Mouse (Mus musculus): Measurements from ENCODE around the gene Gtpbp2. TPM values are rescaled to one million over a fixed set of nuclear protein-coding genes. Genes with fewer than 3 reads are reported as not detected.

Gene Gtpbp2
- polyA plus RNA-seq (2014; fragmentation: Illumina TruSeq; extraction: RNeasy Lipid Tissue Mini Kit (QIAGEN cat#74804); ENCODE audit: low read depth, low replicate concordance) = 87.3 TPM

DNA sequence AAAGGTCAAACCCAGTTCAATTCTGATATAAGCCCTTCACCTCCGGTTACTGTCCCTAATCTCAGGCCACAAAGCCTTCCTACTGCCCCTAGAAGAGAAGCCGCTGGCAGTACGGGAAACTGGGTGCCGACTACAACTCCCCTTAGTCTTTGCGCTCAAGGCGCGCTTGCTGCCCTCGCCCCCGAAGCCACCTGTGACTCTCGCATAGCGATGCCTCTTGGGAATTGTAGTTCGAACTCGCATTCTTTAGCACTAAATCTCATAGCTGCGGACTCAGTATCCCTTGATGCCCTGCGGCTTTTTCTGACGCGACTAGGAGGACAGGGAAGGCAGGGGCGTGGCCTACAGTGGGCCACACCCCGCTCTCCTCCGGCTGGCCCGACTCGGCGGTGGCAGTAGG is at the start of gene Gtpbp2:
Gtpbp2 (plus strand) TSS at position 347 of the 400 bp plus-strand sequence.

DNA sequence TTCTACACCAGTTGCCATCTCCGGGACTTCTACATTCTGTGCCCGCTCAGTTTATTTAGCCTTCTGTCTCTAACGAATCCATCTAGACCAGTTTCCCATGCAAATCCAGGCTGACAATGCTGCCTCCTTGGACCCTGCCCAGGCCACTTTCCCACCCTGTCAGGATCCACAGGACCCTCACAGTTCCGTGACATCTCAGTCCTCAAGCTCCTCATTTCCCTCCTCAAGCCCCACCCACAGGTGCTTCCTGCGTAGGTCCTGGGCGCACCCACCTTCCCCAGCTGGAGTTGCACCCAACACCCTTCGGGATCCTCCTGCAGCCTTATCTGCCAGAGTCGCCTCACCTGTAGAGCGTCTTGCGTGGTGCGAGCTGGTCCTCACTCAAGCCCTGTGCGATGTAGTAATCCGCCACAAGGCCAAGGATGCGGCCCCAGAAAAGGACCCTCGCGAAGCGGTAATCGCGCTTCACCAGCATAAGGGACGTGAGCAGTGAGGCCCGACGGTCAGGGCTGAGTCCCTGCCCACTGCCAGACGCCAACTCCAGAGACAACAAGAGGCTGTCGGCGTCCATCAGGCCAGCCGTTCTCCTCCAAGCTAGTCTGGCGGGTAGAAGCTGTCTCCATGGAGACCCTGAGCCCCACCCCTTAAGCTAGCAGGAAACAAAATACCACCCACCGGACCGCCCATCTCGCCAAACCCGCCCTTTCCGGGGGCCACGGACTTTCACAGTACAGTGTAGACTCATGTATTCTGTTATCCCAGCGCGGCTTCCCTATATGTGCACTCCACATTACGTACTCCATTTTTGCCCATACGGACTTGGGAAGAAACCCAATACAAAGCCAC is 17.0 kb upstream of the Gtpbp2 start, which contains the start of gene Rsph9:
Rsph9 (minus strand) TSS at position 639 of the 846 bp plus-strand sequence.

DNA sequence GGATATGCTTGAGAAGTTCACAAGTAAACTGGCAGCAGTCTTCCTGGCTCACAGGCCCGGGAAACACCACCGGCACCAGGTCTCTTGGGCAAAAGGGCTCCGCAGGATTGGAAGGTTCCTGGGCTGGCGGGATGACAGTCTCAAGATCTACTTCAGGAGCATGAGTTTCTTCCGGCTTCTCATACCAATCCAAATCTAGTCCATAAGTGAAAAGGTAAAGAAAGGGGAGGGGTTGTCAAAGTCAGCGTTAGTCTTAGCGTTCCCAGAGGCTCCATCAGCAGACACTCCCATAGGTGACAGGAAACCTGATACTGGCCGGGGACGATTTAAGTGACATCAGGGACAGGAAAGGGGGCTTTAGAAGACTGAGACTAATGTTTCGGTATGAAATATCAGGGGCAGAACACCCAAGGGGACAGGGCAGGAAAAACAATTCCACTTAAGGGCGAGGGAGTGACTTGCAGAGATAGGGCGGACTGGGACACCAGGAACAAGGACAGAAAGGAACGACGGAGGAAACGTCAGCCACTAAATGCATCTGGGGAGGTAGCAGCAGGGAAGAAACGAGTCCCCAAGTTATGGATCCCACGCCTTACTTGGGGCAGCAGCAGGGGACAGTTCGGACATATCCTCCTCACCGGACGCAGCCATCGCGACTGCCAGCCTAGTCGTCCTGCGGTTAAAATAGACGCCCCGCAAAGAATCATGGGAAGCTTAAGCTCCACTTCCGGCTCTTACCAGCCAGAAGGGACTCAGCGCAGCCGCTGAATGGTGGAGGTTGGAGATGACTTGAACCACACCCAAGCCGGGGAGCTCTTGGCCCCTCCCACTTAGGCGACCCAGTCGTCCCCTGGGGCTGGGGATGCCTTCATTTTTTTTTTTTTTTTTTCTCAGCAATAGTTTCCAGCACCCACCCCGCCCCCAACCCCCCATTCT is 7.7 kb upstream of the Gtpbp2 start, which contains the start of gene Mad2l1bp:
Mad2l1bp (minus strand) TSS at position 707 of the 936 bp plus-strand sequence.

DNA sequence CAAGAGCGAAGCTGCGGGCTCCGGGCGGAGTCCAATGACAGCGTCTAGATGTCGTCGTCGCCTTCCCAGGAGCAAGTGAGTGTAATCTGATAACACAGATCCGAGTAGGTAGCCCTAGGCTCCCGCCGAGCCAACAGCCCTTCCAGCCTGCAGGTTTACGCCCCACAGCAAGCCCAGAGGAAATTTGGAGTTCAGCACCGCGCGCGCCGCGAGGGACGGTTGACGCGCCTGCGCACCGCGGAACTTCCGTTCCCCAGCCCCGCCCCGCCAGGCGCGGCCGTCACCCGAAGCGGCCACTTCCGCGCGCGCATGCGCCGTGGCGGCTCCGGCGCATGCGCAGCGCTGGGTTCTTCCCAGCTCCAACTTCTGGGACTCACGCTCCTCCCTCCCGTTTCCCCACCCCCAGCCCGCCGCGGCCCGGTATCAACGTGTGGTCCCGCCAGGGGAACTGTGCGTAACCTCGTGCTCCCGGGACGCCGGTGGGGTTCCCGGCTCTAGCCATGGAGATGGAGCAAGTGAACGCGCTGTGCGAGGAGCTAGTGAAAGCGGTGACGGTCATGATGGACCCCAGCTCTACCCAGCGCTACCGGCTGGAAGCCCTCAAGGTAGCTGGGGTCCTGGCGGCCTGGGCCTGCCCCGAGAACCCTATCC is 41.7 kb downstream of the Gtpbp2 start, which contains the start of the genes Polh and Xpo5:
Polh (minus strand) TSS at position 225 of the 651 bp plus-strand sequence.
Xpo5 (plus strand) TSS at position 362 of the 651 bp plus-strand sequence.

Other genes with a start within 250 kb of the Gtpbp2 start
- gene Vegfa, start 128.7 kb upstream of the Gtpbp2 start, polyA plus RNA-seq (2014; fragmentation: Illumina TruSeq; extraction: RNeasy Lipid Tissue Mini Kit (QIAGEN cat#74804); ENCODE audit: low read depth, low replicate concordance) = 517 TPM
- gene Mrps18a, start 50.0 kb upstream of the Gtpbp2 start, polyA plus RNA-seq (2014; fragmentation: Illumina TruSeq; extraction: RNeasy Lipid Tissue Mini Kit (QIAGEN cat#74804); ENCODE audit: low read depth, low replicate concordance) = 127 TPM
- 0.68 TPM for gene Rsph9, start 16.8 kb upstream of the Gtpbp2 start, polyA plus RNA-seq (2014; fragmentation: Illumina TruSeq; extraction: RNeasy Lipid Tissue Mini Kit (QIAGEN cat#74804); ENCODE audit: low read depth, low replicate concordance)
- 20.1 TPM for gene Mad2l1bp, start 7.5 kb upstream of the Gtpbp2 start, polyA plus RNA-seq (2014; fragmentation: Illumina TruSeq; extraction: RNeasy Lipid Tissue Mini Kit (QIAGEN cat#74804); ENCODE audit: low read depth, low replicate concordance)
- gene Polh, start 41.6 kb downstream of the Gtpbp2 start, polyA plus RNA-seq (2014; fragmentation: Illumina TruSeq; extraction: RNeasy Lipid Tissue Mini Kit (QIAGEN cat#74804); ENCODE audit: low read depth, low replicate concordance) = 5.9 TPM
- gene Xpo5, start 41.8 kb downstream of the Gtpbp2 start, polyA plus RNA-seq (2014; fragmentation: Illumina TruSeq; extraction: RNeasy Lipid Tissue Mini Kit (QIAGEN cat#74804); ENCODE audit: low read depth, low replicate concordance) = 19.4 TPM
- gene Polr1c, start 87.0 kb downstream of the Gtpbp2 start, polyA plus RNA-seq (2014; fragmentation: Illumina TruSeq; extraction: RNeasy Lipid Tissue Mini Kit (QIAGEN cat#74804); ENCODE audit: low read depth, low replicate concordance) = 19.8 TPM
- 59.4 TPM for gene Yipf3, start 87.0 kb downstream of the Gtpbp2 start, polyA plus RNA-seq (2014; fragmentation: Illumina TruSeq; extraction: RNeasy Lipid Tissue Mini Kit (QIAGEN cat#74804); ENCODE audit: low read depth, low replicate concordance)
- not detected for gene Lrrc73, start 92.5 kb downstream of the Gtpbp2 start, polyA plus RNA-seq (2014; fragmentation: Illumina TruSeq; extraction: RNeasy Lipid Tissue Mini Kit (QIAGEN cat#74804); ENCODE audit: low read depth, low replicate concordance)
- 31.8 TPM for gene Tjap1, start 122.0 kb downstream of the Gtpbp2 start, polyA plus RNA-seq (2014; fragmentation: Illumina TruSeq; extraction: RNeasy Lipid Tissue Mini Kit (QIAGEN cat#74804); ENCODE audit: low read depth, low replicate concordance)
- not detected for gene Dlk2, start 136.4 kb downstream of the Gtpbp2 start, polyA plus RNA-seq (2014; fragmentation: Illumina TruSeq; extraction: RNeasy Lipid Tissue Mini Kit (QIAGEN cat#74804); ENCODE audit: low read depth, low replicate concordance)
- gene Abcc10, start 167.3 kb downstream of the Gtpbp2 start, polyA plus RNA-seq (2014; fragmentation: Illumina TruSeq; extraction: RNeasy Lipid Tissue Mini Kit (QIAGEN cat#74804); ENCODE audit: low read depth, low replicate concordance) = 4.1 TPM
- 12.4 TPM for gene Zfp318, start 222.7 kb downstream of the Gtpbp2 start, polyA plus RNA-seq (2014; fragmentation: Illumina TruSeq; extraction: RNeasy Lipid Tissue Mini Kit (QIAGEN cat#74804); ENCODE audit: low read depth, low replicate concordance)